Mouse (Mus musculus) left cerebral cortex, adult 9 months (tissue): Measurements from ENCODE around the gene Gm7579.
"Not testable (repeated sequence)": the region's sequence is repeated elsewhere in the genome, so short reads cannot be mapped to it uniquely, and the experiment has no call there.

Experiments
- DNase-seq, 2 experiments: peaks; one replicate each; pipeline ENCODE4 v3.0.0; 2022; ENCODE audit warnings: low spot score in 2 of 2

The Gm7579 gene

GRCm38 (mm10) chr7:142211559-142211958, at the start of gene Gm7579:
Gene Gm7579, plus strand, starts transcription at chr7:142211859.
- DNase-seq: no peak

GRCm38 (mm10) chr7:142165639-142166038, 46.0 kb upstream of the Gm7579 start, which contains the start of gene Gm4553:
Gene Gm4553, minus strand, starts transcription at chr7:142165739.
- DNase-seq: not testable (repeated sequence)

- DNase-seq: no peak
Observed at GRCm38 (mm10) chr7:142169836-142170235, 41.8 kb upstream of the Gm7579 start.

- DNase-seq: not testable (repeated sequence)
Observed at GRCm38 (mm10) chr7:142175905-142176304, 35.8 kb upstream of the Gm7579 start, which contains the start of gene Krtap5-2. Gene Krtap5-2, minus strand, starts transcription at chr7:142176005.

GRCm38 (mm10) chr7:142178685-142179084, 33.0 kb upstream of the Gm7579 start:
- no peak for DNase-seq

GRCm38 (mm10) chr7:142181021-142181420, 30.6 kb upstream of the Gm7579 start:
- DNase-seq: no peak

GRCm38 (mm10) chr7:142188156-142188555, 23.5 kb upstream of the Gm7579 start:
- DNase-seq: no peak

- no peak for DNase-seq
Observed at GRCm38 (mm10) chr7:142190289-142190688, 21.4 kb upstream of the Gm7579 start, which contains the start of gene Gm10153. Gene Gm10153, minus strand, starts transcription at chr7:142190389.

GRCm38 (mm10) chr7:142198748-142199147, 12.9 kb upstream of the Gm7579 start:
- DNase-seq: no peak

GRCm38 (mm10) chr7:142201064-142201463, 10.6 kb upstream of the Gm7579 start, which contains the start of gene Krtap5-3:
Gene Krtap5-3, plus strand, starts transcription at chr7:142201364.
- DNase-seq: no peak

GRCm38 (mm10) chr7:142205488-142205887, 6.2 kb upstream of the Gm7579 start:
- DNase-seq: no peak

GRCm38 (mm10) chr7:142206891-142207290, 4.8 kb upstream of the Gm7579 start:
- DNase-seq: not testable (repeated sequence)

GRCm38 (mm10) chr7:142212136-142212535, 477 bp downstream of the Gm7579 start:
- not testable (repeated sequence) for DNase-seq

GRCm38 (mm10) chr7:142224518-142224917, 12.9 kb downstream of the Gm7579 start:
- no peak for DNase-seq

GRCm38 (mm10) chr7:142229871-142230270, 18.2 kb downstream of the Gm7579 start, which contains the start of gene Krtap5-5:
Gene Krtap5-5, minus strand, starts transcription at chr7:142229971.
- DNase-seq: not testable (repeated sequence)

GRCm38 (mm10) chr7:142231540-142231939, 19.9 kb downstream of the Gm7579 start:
- DNase-seq: no peak

GRCm38 (mm10) chr7:142240978-142241377, 29.3 kb downstream of the Gm7579 start, which contains the start of gene Gm40460:
Gene Gm40460, minus strand, starts transcription at chr7:142241078.
- no peak for DNase-seq

- DNase-seq: peak in 1 of 2 experiments; percentile 18
Observed at GRCm38 (mm10) chr7:142249824-142250223, 38.2 kb downstream of the Gm7579 start.

- peak in 1 of 2 experiments; percentile 37 for DNase-seq
Observed at GRCm38 (mm10) chr7:142255517-142255916, 43.9 kb downstream of the Gm7579 start.

GRCm38 (mm10) chr7:142258254-142258653, 46.6 kb downstream of the Gm7579 start, which contains the start of gene Gm2431:
Gene Gm2431, minus strand, starts transcription at chr7:142258354.
- DNase-seq: not testable (repeated sequence)
